Mouse (Mus musculus): ENCODE measurements around the gene Ubtd1. TPM values are rescaled to one million over a fixed set of nuclear protein-coding genes. Genes with fewer than 3 reads are reported as not detected.

The Ubtd1 gene
- total and polyA plus RNA-seq, 3 experiments: 3.4 to 5.8 (median 3.6) TPM

- Histone ChIP-seq H3K4me2 (ENCODE audit: insufficient read depth, low read depth, poor library complexity, severe bottlenecking) (no peak overlapping the region), H3K79me2 (replicated peaks; ENCODE audit: control insufficient read depth, extremely low read depth, insufficient read depth, poor library complexity, severe bottlenecking) (no peaks in the 10 kb centered on the region), H3K36me3 (replicated peaks in 1 of 2; ENCODE audit: control insufficient read depth in 1 of 2, insufficient read depth in 1 of 2, low read length in 1 of 2) (no peaks in the 10 kb centered on the region), H3K9me3 (replicated peaks; ENCODE audit: low read length) (no peaks in the 10 kb centered on the region), H3K27me3 (replicated peaks) (no peaks in the 10 kb centered on the region), H3K4me1 (ENCODE audit: control insufficient read depth in 1 of 2, insufficient read depth in 2 of 2) (peaks cover 4 to 18% of the 10 kb centered on the region in 2 experiments; a peak in 3 of 4 replicates), H3K27ac (ENCODE audit: insufficient read depth, low read depth) (no peak overlapping the region), H3K4me3 (replicated peaks in 1 of 3; ENCODE audit: low read depth in 2 of 3, low read length in 2 of 3, poor library complexity in 1 of 3) (no peak overlapping the region), H3K9ac (ENCODE audit: insufficient read depth, low read depth) (no peak overlapping the region)
- TF ChIP-seq JUND (conservative IDR thresholded peaks at IDR 0.05; ENCODE audit: low read depth, low read length): no peak
- no peak for TF ChIP-seq ZMIZ1 (IDR thresholded peaks at IDR 0.05; ENCODE audit: low read depth, low read length)
- TF ChIP-seq RCOR1 (conservative IDR thresholded peaks at IDR 0.05; ENCODE audit: low read depth, low read length): no peak
- TF ChIP-seq ZC3H11A (IDR thresholded peaks at IDR 0.05; ENCODE audit: low read depth, low read length): no peak
- no peak for TF ChIP-seq ZNF384 (IDR thresholded peaks at IDR 0.05; ENCODE audit: low read depth, low read length)
- no peak for TF ChIP-seq CTCF (conservative IDR thresholded peaks at IDR 0.05 in 1 of 2, IDR thresholded peaks at IDR 0.05 in 1 of 2; ENCODE audit: low read depth in 2 of 2, low read length in 2 of 2)
- TF ChIP-seq IRF4 (IDR thresholded peaks at IDR 0.05; ENCODE audit: low read depth, low read length): no peak
- TF ChIP-seq POLR2AphosphoS2 (IDR thresholded peaks at IDR 0.05; ENCODE audit: low read depth, low read length): no peak
- no peak for TF ChIP-seq MAFK (IDR thresholded peaks at IDR 0.05; ENCODE audit: insufficient replicate concordance, low read length)
- no peak for TF ChIP-seq NELFE (IDR thresholded peaks at IDR 0.05; ENCODE audit: low read depth, low read length)
- TF ChIP-seq NRF1 (IDR thresholded peaks at IDR 0.05; ENCODE audit: low read depth, low read length): no peak
- no peak; the same call in 1 of the 2 replicates for TF ChIP-seq RAD21 (IDR thresholded peaks at IDR 0.05; ENCODE audit: low read depth, low read length)
- TF ChIP-seq GABPA (IDR thresholded peaks at IDR 0.05; ENCODE audit: insufficient replicate concordance, low read depth, low read length): no peak
- TF ChIP-seq MAZ (IDR thresholded peaks at IDR 0.05; ENCODE audit: low read depth, low read length): no peak
- in situ Hi-C loops (cut with MboI; ENCODE audit: low pct_ligation_motif_present, low pct_unique_long_range_greater_than_20kb, low sequenced_read_pairs) (no loop called here), dilution Hi-C loops (cut with MboI; ENCODE audit: extremely low pct_ligation_motif_present, extremely low pct_unique_long_range_greater_than_20kb, low sequenced_read_pairs) (no loop called here)
- DNase-seq (ENCODE audit: extremely low read depth): no peak
These were observed 19.9 kb downstream of the Ubtd1 start for GRCm38 (mm10) chr19:42001253-42001980.

GRCm38 (mm10) chr19:42004258-42004657, 22.7 kb downstream of the Ubtd1 start:
- H3K79me2 ChIP-seq (replicated peaks; ENCODE audit: control insufficient read depth, extremely low read depth, insufficient read depth, poor library complexity, severe bottlenecking): no peaks in the 10 kb centered on the region
- H3K4me2 ChIP-seq (ENCODE audit: insufficient read depth, low read depth, poor library complexity, severe bottlenecking): no peak overlapping the region
- no peaks in the 10 kb centered on the region for H3K27me3 ChIP-seq (replicated peaks)
- H3K36me3 ChIP-seq (replicated peaks in 1 of 2; ENCODE audit: control insufficient read depth in 1 of 2, insufficient read depth in 1 of 2, low read length in 1 of 2): no peaks in the 10 kb centered on the region
- peaks cover 4 to 18% of the 10 kb centered on the region in 2 experiments; a peak in 3 of 4 replicates for H3K4me1 ChIP-seq (ENCODE audit: control insufficient read depth in 1 of 2, insufficient read depth in 2 of 2)
- H3K27ac ChIP-seq (ENCODE audit: insufficient read depth, low read depth): no peak overlapping the region
- DNase-seq (ENCODE audit: extremely low read depth): no peak
- H3K9me3 ChIP-seq (replicated peaks; ENCODE audit: low read length): no peaks in the 10 kb centered on the region
- dilution Hi-C loops (cut with MboI; ENCODE audit: extremely low pct_ligation_motif_present, extremely low pct_unique_long_range_greater_than_20kb, low sequenced_read_pairs): no loop called here
- no peak overlapping the region for H3K4me3 ChIP-seq (replicated peaks in 1 of 3; ENCODE audit: low read depth in 2 of 3, low read length in 2 of 3, poor library complexity in 1 of 3)
- in situ Hi-C loops (cut with MboI; ENCODE audit: low pct_ligation_motif_present, low pct_unique_long_range_greater_than_20kb, low sequenced_read_pairs): no loop called here
- H3K9ac ChIP-seq (ENCODE audit: insufficient read depth, low read depth): no peak overlapping the region
- no peak for TF ChIP-seq CTCF (conservative IDR thresholded peaks at IDR 0.05 in 1 of 2, IDR thresholded peaks at IDR 0.05 in 1 of 2; ENCODE audit: low read depth in 2 of 2, low read length in 2 of 2)
- TF ChIP-seq ELF1 (IDR thresholded peaks at IDR 0.05; ENCODE audit: low read depth, low read length): no peak
- no peak for TF ChIP-seq ZMIZ1 (IDR thresholded peaks at IDR 0.05; ENCODE audit: low read depth, low read length)
- no peak for TF ChIP-seq MAFK (IDR thresholded peaks at IDR 0.05; ENCODE audit: insufficient replicate concordance, low read length)
- no peak for TF ChIP-seq CHD1 (IDR thresholded peaks at IDR 0.05; ENCODE audit: low read depth, low read length)
- no peak for TF ChIP-seq USF2 (conservative IDR thresholded peaks at IDR 0.05; ENCODE audit: low read depth, low read length)
- TF ChIP-seq MEF2A (IDR thresholded peaks at IDR 0.05; ENCODE audit: borderline replicate concordance, low read depth, low read length): no peak
- no peak for TF ChIP-seq KAT2A (IDR thresholded peaks at IDR 0.05; ENCODE audit: insufficient replicate concordance, low read length)
- TF ChIP-seq MYC (IDR thresholded peaks at IDR 0.05; ENCODE audit: low read depth, low read length): no peak
- TF ChIP-seq PAX5 (IDR thresholded peaks at IDR 0.05; ENCODE audit: low read length): no peak
- TF ChIP-seq SMC3 (IDR thresholded peaks at IDR 0.05; ENCODE audit: low read depth, low read length): no peak
- TF ChIP-seq SIN3A (IDR thresholded peaks at IDR 0.05; ENCODE audit: low read length): no peak
- TF ChIP-seq ZKSCAN1 (IDR thresholded peaks at IDR 0.05; ENCODE audit: borderline replicate concordance, low read depth, low read length): no peak

Data from CH12.LX (cell line).